Mouse (Mus musculus): Measurements from ENCODE around the gene Gm9887.

DNA sequence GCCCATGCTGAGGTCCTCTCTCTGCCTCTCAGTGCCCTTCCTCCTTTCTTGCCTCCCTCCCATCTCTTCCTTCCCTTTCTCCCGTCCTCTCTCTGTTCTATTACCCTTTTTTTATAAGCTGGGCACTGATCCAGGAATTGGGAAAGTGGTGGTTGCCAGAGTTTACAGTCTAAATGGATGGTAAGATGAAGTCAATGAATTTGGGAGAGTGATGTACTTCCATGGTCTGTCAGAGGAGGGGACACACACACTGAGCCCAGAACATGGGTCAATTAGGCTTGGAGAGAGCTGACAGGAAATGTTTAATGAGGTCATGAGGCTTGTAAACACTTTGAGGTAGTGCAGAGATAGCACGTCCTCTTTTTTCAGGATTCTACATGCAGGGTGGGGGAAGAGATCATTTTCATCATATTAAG is 28.6 kb upstream of the Gm9887 start:
- TF ChIP-seq GATA1 (IDR thresholded peaks at IDR 0.05; ENCODE audit: borderline replicate concordance, low read length) (no peak), FLI1 (IDR thresholded peaks at IDR 0.05; ENCODE audit: low read length) (no peak)

Data from megakaryocyte, embryonic 14.5 days (primary cell).